ENCODE assay signal across 25 mouse cellular contexts in genomic region chr7:80334848-80335247, GRCm38 (mm10).
"Had no signal": no experiment of that assay in that cellular context is flagged by ENCODE, and none has a peak within 500 bp of the region (broad histone marks: within the 10 kb centered on the region; RNA-seq: fewer than 3 reads in every experiment).

No protein-coding gene starts in this region.

- ATAC-seq: hindbrain, embryonic 16.5 days; inflammation-experienced regulatory T-cells, adult 6 months; intestine, embryonic 16.5 days; liver, embryonic 12.5 days had no signal

- H3K4me2 ChIP-seq: heart, embryonic 12.5 days; hindbrain, embryonic 12.5 days; hindbrain, embryonic 14.5 days; limb, embryonic 13.5 days; limb, embryonic 15.5 days; liver, embryonic 12.5 days had no signal

- H3K27me3 ChIP-seq: heart, embryonic 12.5 days; hindbrain, embryonic 12.5 days; limb, embryonic 13.5 days; limb, embryonic 15.5 days; liver, embryonic 12.5 days had no signal

- H3K4me3 ChIP-seq: heart, adult 2 months; heart, embryonic 10.5 days; heart, embryonic 12.5 days; hindbrain, embryonic 10.5 days; hindbrain, embryonic 12.5 days; limb, embryonic 13.5 days; limb, embryonic 15.5 days; liver, embryonic 12.5 days had no signal

- H3K9ac ChIP-seq: heart, embryonic 12.5 days; hindbrain, embryonic 12.5 days; hindbrain, embryonic 14.5 days; limb, embryonic 13.5 days; limb, embryonic 15.5 days; liver, embryonic 12.5 days; liver, embryonic 14.5 days had no signal

- H3K27ac ChIP-seq: heart, adult 2 months; heart, embryonic 10.5 days; hindbrain, embryonic 10.5 days; hindbrain, embryonic 12.5 days; hindbrain, embryonic 14.5 days; limb, embryonic 13.5 days; limb, embryonic 15.5 days; liver, embryonic 12.5 days; liver, embryonic 14.5 days had no signal

- H3K9me3 ChIP-seq: heart, embryonic 10.5 days; hindbrain, embryonic 12.5 days; limb, embryonic 15.5 days; liver, embryonic 12.5 days had no signal

- DNase-seq: gastrocnemius, postnatal 14 days; gastrocnemius, postnatal 36 days; heart, adult 2 months; heart, postnatal 10 days; heart, postnatal 4 days; kidney, adult 18-20 months; kidney, adult 8-10 months; kidney, postnatal 10 days; kidney, postnatal 25 days; kidney, postnatal 4 days; layer of hippocampus, adult 9-11 months; layer of hippocampus, postnatal 36 days; left cerebral cortex, postnatal 4 days had no signal
